Mouse (Mus musculus): Measurements from ENCODE around the gene Slc30a5. TPM values are rescaled to one million over a fixed set of nuclear protein-coding genes. Genes with fewer than 3 reads are reported as not detected.

The Slc30a5 gene
- 10 to 100 TPM; 25.6 to 27.0 TPM for total RNA-seq (2023)

GRCm38 (mm10) chr13:100832741-100833639, at the start of gene Slc30a5:
TSS of gene Slc30a5 (minus strand) at chr13:100833427.

GRCm38 (mm10) chr13:100786414-100786867, 46.8 kb downstream of the Slc30a5 start, which contains the start of gene Ccnb1:
TSS of gene Ccnb1 (minus strand) at chr13:100786570.

GRCm38 (mm10) chr13:100775252-100776055, 57.8 kb downstream of the Slc30a5 start, which contains the start of gene Cenph:
TSS of gene Cenph (minus strand) at chr13:100775899.

Other genes starting within 250 kb of the Slc30a5 start
- under 1 TPM; 0.31 to 0.37 TPM for gene Marveld2, start 216.5 kb downstream of the Slc30a5 start, total RNA-seq (2023)
- gene Ak6, start 182.4 kb downstream of the Slc30a5 start, total RNA-seq (2023): 10 to 100 TPM; 62.0 to 70.0 TPM
- 10 to 100 TPM; 19.9 to 20.1 TPM for gene Rad17, start 182.4 kb downstream of the Slc30a5 start, total RNA-seq (2023)
- 10 to 100 TPM; 10.7 to 13.8 TPM for gene Taf9, start 181.8 kb downstream of the Slc30a5 start, total RNA-seq (2023)
- 10 to 100 TPM; 51.3 to 51.4 TPM for gene Ccdc125, start 163.7 kb downstream of the Slc30a5 start, total RNA-seq (2023)
- gene Cdk7, start 102.5 kb downstream of the Slc30a5 start, total RNA-seq (2023): 10 to 100 TPM; 16.9 to 19.4 TPM
- gene Mrps36, start 88.8 kb downstream of the Slc30a5 start, total RNA-seq (2023): 10 to 100 TPM; 18.9 to 25.2 TPM
- gene Cenph, start 57.5 kb downstream of the Slc30a5 start, total RNA-seq (2023): 10 to 100 TPM; 15.2 to 18.3 TPM
- 10 to 100 TPM; 76.9 to 88.0 TPM for gene Ccnb1, start 46.9 kb downstream of the Slc30a5 start, total RNA-seq (2023)